In genomic region chr19:32378581-32378980, GRCm38 (mm10) we compare ENCODE assay signal across 22 mouse cellular contexts. TPM values are rescaled to one million over a fixed set of nuclear protein-coding genes. Genes with fewer than 3 reads are reported as not detected.
DNase-seq lines count a peak whose midpoint lies in the region; ATAC-seq and TF ChIP-seq lines count a peak whose summit lies in the region.
"Had no signal": no experiment of that assay in that cellular context is flagged by ENCODE, and none has a peak within 500 bp of the region (broad histone marks: within the 10 kb centered on the region; RNA-seq: fewer than 3 reads in every experiment).

No protein-coding gene starts in this region.

- no peaks in the 10 kb centered on the region for H3K9me3 ChIP-seq in liver, embryonic 12.5 days (replicated peaks)
- no peaks in the 10 kb centered on the region for H3K9me3 ChIP-seq in MEL (replicated peaks; ENCODE audit: insufficient read depth, low read length)
- H3K9me3 ChIP-seq: embryonic facial prominence, embryonic 12.5 days; forebrain, embryonic 15.5 days; heart, embryonic 10.5 days; heart, embryonic 15.5 days; hindbrain, embryonic 15.5 days had no signal

- no peaks in the 10 kb centered on the region for H3K27me3 ChIP-seq in liver, adult 2 months (ENCODE audit: control insufficient read depth, insufficient read depth, low read length)
- H3K27me3 ChIP-seq in liver, embryonic 12.5 days (replicated peaks): 0 out of 2 replicates have a peak, but pooled peaks cover 9% of the 10 kb centered on the region
- no peaks in the 10 kb centered on the region for H3K27me3 ChIP-seq in MEL (ENCODE audit: control insufficient read depth in 1 of 2, insufficient read depth in 2 of 2, low read length in 2 of 2)
- H3K27me3 ChIP-seq: embryonic facial prominence, embryonic 12.5 days; forebrain, embryonic 15.5 days; heart, embryonic 15.5 days; hindbrain, embryonic 15.5 days; Patski had no signal

- H3K4me3 ChIP-seq in gastrocnemius, adult 2 months: no peak overlapping the region
- no peak overlapping the region for H3K4me3 ChIP-seq in liver, adult 2 months (ENCODE audit: insufficient read depth, low read depth, low read length)
- no peak overlapping the region for H3K4me3 ChIP-seq in liver, embryonic 12.5 days
- H3K4me3 ChIP-seq in MEL (ENCODE audit: control insufficient read depth in 1 of 2, insufficient read depth in 1 of 2, low read depth in 2 of 2, low read length in 2 of 2): no peak overlapping the region
- H3K4me3 ChIP-seq: embryonic facial prominence, embryonic 12.5 days; forebrain, embryonic 15.5 days; heart, embryonic 10.5 days; heart, embryonic 15.5 days; hindbrain, embryonic 15.5 days had no signal

- H3K9ac ChIP-seq in liver, adult 2 months (ENCODE audit: low read depth, low read length): no peak overlapping the region
- no peak overlapping the region for H3K9ac ChIP-seq in liver, embryonic 12.5 days
- H3K9ac ChIP-seq in MEL (ENCODE audit: control insufficient read depth, low read depth, low read length, poor library complexity, severe bottlenecking): no peak overlapping the region
- H3K9ac ChIP-seq: embryonic facial prominence, embryonic 12.5 days; forebrain, embryonic 15.5 days; heart, embryonic 15.5 days; hindbrain, embryonic 15.5 days had no signal

- no peak for TF ChIP-seq POLR2A in liver, adult 2 months (IDR thresholded peaks at IDR 0.05; ENCODE audit: extremely low read depth, insufficient read depth, low read length)
- TF ChIP-seq POLR2A in MEL (IDR thresholded peaks at IDR 0.05; ENCODE audit: control insufficient read depth in 1 of 2, insufficient read depth in 1 of 2, low read depth in 1 of 2, low read length in 2 of 2, poor library complexity in 1 of 2): no peak

- ATAC-seq in liver, embryonic 12.5 days: no peak
- ATAC-seq: activated CD4-positive, CD25-positive, alpha-beta regulatory T cell, adult 4 months; forebrain, embryonic 15.5 days; intestine, embryonic 16.5 days; Patski had no signal

- no peak for TF ChIP-seq RAD21 in MEL (IDR thresholded peaks at IDR 0.05; ENCODE audit: low read depth, low read length)

- peak; percentile 31 for DNase-seq in adrenal gland, adult 2 months
- no peak for DNase-seq in adrenal gland, postnatal 25 days
- DNase-seq in gastrocnemius, adult 2 months: peak; percentile 60
- DNase-seq in gastrocnemius, postnatal 10 days: no peak
- DNase-seq in liver, adult 2 months (ENCODE audit: extremely low read depth, low read depth, low spot score): peak; percentile 29
- no peak for DNase-seq in MEL (ENCODE audit: low read depth, low spot score)
- DNase-seq in embryo, embryonic 10 days (ENCODE audit: low spot score): no peak
- DNase-seq: adrenal gland, postnatal 36 days; cerebellum, adult 11 months; gastrocnemius, postnatal 36 days; heart, adult 18-20 months; heart, postnatal 14 days; kidney, adult 2 months had no signal

- intact Hi-C loops in gastrocnemius, adult 2 months (cut with DNase I): no loop called here

- no peak for TF ChIP-seq CTCF in gastrocnemius, adult 2 months (IDR thresholded peaks at IDR 0.05)
- TF ChIP-seq CTCF in liver, adult 2 months (IDR thresholded peaks at IDR 0.05; ENCODE audit: low read depth, low read length): no peak
- no peak for TF ChIP-seq CTCF in MEL (IDR thresholded peaks at IDR 0.05 in 2 of 3, conservative IDR thresholded peaks at IDR 0.05 in 1 of 3; ENCODE audit: control insufficient read depth in 1 of 3, insufficient read depth in 1 of 3, low read depth in 2 of 3, low read length in 3 of 3, poor library complexity in 1 of 3, severe bottlenecking in 1 of 3)

- H3K27ac ChIP-seq in gastrocnemius, adult 2 months: peak overlapping the region; percentile 92
- no peak overlapping the region for H3K27ac ChIP-seq in liver, adult 2 months (replicated peaks; ENCODE audit: insufficient read depth, low read depth, low read length)
- H3K27ac ChIP-seq in liver, embryonic 12.5 days: no peak overlapping the region
- H3K27ac ChIP-seq in MEL (ENCODE audit: control insufficient read depth, low read depth, low read length): peak overlapping the region; percentile 3; the same call in 1 of the 2 replicates
- H3K27ac ChIP-seq: embryonic facial prominence, embryonic 12.5 days; forebrain, embryonic 15.5 days; hindbrain, embryonic 15.5 days had no signal

- H3K4me1 ChIP-seq in liver, adult 2 months (ENCODE audit: control insufficient read depth, insufficient read depth, low read length): peaks cover 8% of the 10 kb centered on the region
- peaks cover 57% of the 10 kb centered on the region for H3K4me1 ChIP-seq in liver, embryonic 12.5 days
- H3K4me1 ChIP-seq in MEL (ENCODE audit: control insufficient read depth in 1 of 2, insufficient read depth in 2 of 2, low read length in 2 of 2): peaks cover 18 to 38% of the 10 kb centered on the region in 2 experiments

- no peaks in the 10 kb centered on the region for H3K36me3 ChIP-seq in liver, adult 2 months (ENCODE audit: control insufficient read depth, insufficient read depth, low read length)
- no peaks in the 10 kb centered on the region for H3K36me3 ChIP-seq in liver, embryonic 12.5 days
- peaks cover 0 to 32% of the 10 kb centered on the region in 2 experiments; a peak in 2 of 4 replicates for H3K36me3 ChIP-seq in MEL (ENCODE audit: control insufficient read depth in 1 of 2, insufficient read depth in 2 of 2, low read length in 2 of 2)
- H3K36me3 ChIP-seq: embryonic facial prominence, embryonic 12.5 days; forebrain, embryonic 15.5 days; heart, embryonic 15.5 days; hindbrain, embryonic 15.5 days had no signal

- H3K4me2 ChIP-seq in liver, embryonic 12.5 days: no peak overlapping the region
- H3K4me2 ChIP-seq: embryonic facial prominence, embryonic 12.5 days; forebrain, embryonic 15.5 days; heart, embryonic 15.5 days; hindbrain, embryonic 15.5 days had no signal

- no peak for TF ChIP-seq EP300 in MEL (IDR thresholded peaks at IDR 0.05; ENCODE audit: low read depth in 1 of 2, low read length in 2 of 2)

- H3K79me2 ChIP-seq in liver, adult 2 months (ENCODE audit: control insufficient read depth, insufficient read depth, low read length): peaks cover 44% of the 10 kb centered on the region
- H3K79me2 ChIP-seq in MEL (ENCODE audit: control insufficient read depth, insufficient read depth, low read length, poor library complexity): peaks cover 21% of the 10 kb centered on the region

- WGBS in liver, adult 2 months: 54% methylated on average over 3 of the region's 3 CpGs
- WGBS in liver, embryonic 12.5 days (ENCODE audit: insufficient replicate concordance): 55% methylated on average over 3 of the region's 3 CpGs

TF ChIP-seq in MEL, 35 proteins besides CTCF, POLR2A, EP300 and RAD21:
- TF ChIP-seq POLR2AphosphoS2 (IDR thresholded peaks at IDR 0.05; ENCODE audit: low read length) (no peak), GATA1 (IDR thresholded peaks at IDR 0.05; ENCODE audit: low read depth, low read length) (no peak), ZKSCAN1 (IDR thresholded peaks at IDR 0.05; ENCODE audit: low read depth, low read length) (no peak), UBTF (IDR thresholded peaks at IDR 0.05; ENCODE audit: borderline replicate concordance, insufficient read depth, low read depth, low read length) (no peak), ETS1 (IDR thresholded peaks at IDR 0.05; ENCODE audit: low read depth, low read length) (no peak), ZNF384 (IDR thresholded peaks at IDR 0.05; ENCODE audit: low read depth, low read length) (no peak), BHLHE40 (IDR thresholded peaks at IDR 0.05; ENCODE audit: borderline replicate concordance, low read depth, low read length) (no peak), MYB (IDR thresholded peaks at IDR 0.05; ENCODE audit: low read depth, low read length) (no peak), ELF1 (IDR thresholded peaks at IDR 0.05; ENCODE audit: low read depth, low read length) (no peak), SIN3A (IDR thresholded peaks at IDR 0.05; ENCODE audit: low read length) (no peak)

RNA-seq across cellular contexts. Expression of gene Sgms1, which starts 10.9 kb away (rescaled TPM):
- total RNA-seq in adrenal gland, adult 2 months (2021): 10 to 100 TPM; 71.4 to 73.5 TPM
- polyA plus RNA-seq in adrenal gland, adult 2 months (2012; rRNA removed): 13.3 and 16.8 TPM in 2 replicates
- total RNA-seq in adrenal gland, postnatal 25 days (2021): 87.0 and 93.2 TPM in 2 replicates
- total RNA-seq in gastrocnemius, adult 2 months (2021): 10 to 100 TPM; 53.8 to 62.8 TPM
- 10 to 100 TPM; 51.0 to 52.7 TPM for total RNA-seq in gastrocnemius, postnatal 10 days (2021)
- total RNA-seq in liver, adult 2 months (2014; rRNA removed): 26.7 and 34.8 TPM in 2 replicates
- 6.4 and 6.5 TPM in 2 replicates for polyA plus RNA-seq in liver, adult 2 months (2012; rRNA removed)
- 31.8 and 33.7 TPM in 2 replicates for polyA plus RNA-seq in liver, embryonic 12.5 days (2016; fragmentation: Nextera tagmentation; extraction: Ambion mirVana)
- 16.3 and 16.9 TPM in 2 replicates for total RNA-seq in MEL (2012; rRNA removed)
- 10 to 100 TPM in 1 of 2 experiments, not detected in 1; 18.5 TPM for polyA plus RNA-seq in MEL (2012; ENCODE audit: insufficient read depth in 1 of 2, insufficient read length in 2 of 2, low read depth in 1 of 2, low replicate concordance in 2 of 2, missing spikeins in 1 of 2)

Comparison
In these comparisons a context has a peak if more than half of its experiments do, and no peak if none do; other contexts are left out.
1. DNase-seq: peak in adrenal gland, adult 2 months (single experiment), gastrocnemius, adult 2 months (single experiment) and liver, adult 2 months (single experiment); none in adrenal gland, postnatal 25 days (single experiment), gastrocnemius, postnatal 10 days (single experiment), MEL (single experiment) and embryo, embryonic 10 days (single experiment).
2. H3K27ac ChIP-seq: peak in gastrocnemius, adult 2 months (single experiment) and MEL (single experiment); none in liver, adult 2 months (single experiment) and liver, embryonic 12.5 days (single experiment).